Mouse (Mus musculus) testis, adult 2 months (tissue): ENCODE measurements around the gene Krt6a.

Experiments
- CTCF ChIP-seq: fragments of 200-500 bp; IDR thresholded peaks from 2 replicates; pipeline ENCODE4 v1.5.1; 2012; ENCODE audit warnings: low read depth, mild to moderate bottlenecking, inconsistent platforms, low read length, moderate library complexity; ENCODE audit not compliant: control insufficient read depth, insufficient read depth, insufficient replicate concordance
- POLR2A ChIP-seq: fragments of 200-500 bp; IDR thresholded peaks from 2 replicates; pipeline ENCODE4 v1.6.1; 2012; ENCODE audit warnings: low read depth, mild to moderate bottlenecking, inconsistent platforms, low read length, moderate library complexity; ENCODE audit not compliant: control insufficient read depth

DNA sequence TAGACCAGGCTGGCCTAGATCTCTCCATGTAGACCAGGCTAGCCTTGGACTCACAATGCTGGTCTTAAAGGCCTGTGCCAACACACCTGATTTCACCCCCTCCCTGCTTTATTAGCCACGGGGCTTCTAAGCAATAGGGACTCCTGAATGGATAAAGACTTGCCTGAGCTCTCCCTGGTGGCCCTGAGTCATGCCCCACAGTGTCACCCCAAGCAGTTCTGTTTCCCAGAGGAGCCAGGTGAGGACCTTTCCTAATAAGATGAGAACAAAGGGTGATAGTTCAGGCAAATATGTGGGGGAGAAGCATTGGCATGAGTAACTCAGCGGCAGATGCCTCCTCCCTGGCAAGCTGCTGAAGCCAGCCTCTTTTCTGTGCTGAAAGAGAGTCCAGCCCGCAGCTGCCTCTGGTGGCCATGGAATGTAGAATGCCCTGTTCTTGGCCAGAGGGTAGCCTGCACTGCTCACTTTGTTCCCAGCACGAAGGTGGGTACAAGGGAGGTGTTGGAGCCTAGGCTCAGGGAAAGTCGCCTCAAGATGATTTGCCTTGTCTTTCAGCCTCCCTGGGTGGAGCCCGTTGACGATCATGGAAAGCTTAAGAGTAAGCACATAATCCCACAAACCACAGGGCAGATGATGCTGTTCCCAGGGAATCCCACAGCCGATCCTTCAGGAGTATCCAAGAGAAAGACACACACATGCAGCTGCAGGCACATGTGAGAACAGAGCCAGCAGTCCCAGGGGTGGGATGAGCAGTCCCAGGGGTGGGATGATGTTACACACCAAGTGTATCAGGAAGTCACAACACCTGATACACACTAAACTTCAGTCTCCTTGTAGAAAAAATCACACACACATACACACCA, 3.5 kb upstream of the Krt6a start:
- TF ChIP-seq CTCF (no peak), POLR2A (no peak)
